Mouse (Mus musculus): Measurements from ENCODE around the gene Gng11. TPM values are rescaled to one million over a fixed set of nuclear protein-coding genes. Genes with fewer than 3 reads are reported as not detected.

Gng11 gene
- polyA plus RNA-seq, 1 experiment from 2014 or later: 135 TPM

Other genes with a start within 250 kb of the Gng11 start
- gene Calcr, start 239.2 kb upstream of the Gng11 start, polyA plus RNA-seq (2015; fragmentation: Nextera tagmentation; extraction: Ambion mirVana): 0.13 and 0.21 TPM in 2 replicates
- gene Tfpi2, start 15.0 kb upstream of the Gng11 start, polyA plus RNA-seq (2015; fragmentation: Nextera tagmentation; extraction: Ambion mirVana): 4.5 TPM in 2 replicates
- gene Gngt1, start 10.1 kb upstream of the Gng11 start, polyA plus RNA-seq (2015; fragmentation: Nextera tagmentation; extraction: Ambion mirVana): not detected in 2 replicates
- 39.6 and 44.8 TPM in 2 replicates for gene Bet1, start 83.1 kb downstream of the Gng11 start, polyA plus RNA-seq (2015; fragmentation: Nextera tagmentation; extraction: Ambion mirVana)